Mouse (Mus musculus): ENCODE measurements around the gene Trub1. TPM values are rescaled to one million over a fixed set of nuclear protein-coding genes. Genes with fewer than 3 reads are reported as not detected.

The Trub1 gene
- polyA plus RNA-seq, 1 experiment from 2014 or later: 25.8 TPM

DNA sequence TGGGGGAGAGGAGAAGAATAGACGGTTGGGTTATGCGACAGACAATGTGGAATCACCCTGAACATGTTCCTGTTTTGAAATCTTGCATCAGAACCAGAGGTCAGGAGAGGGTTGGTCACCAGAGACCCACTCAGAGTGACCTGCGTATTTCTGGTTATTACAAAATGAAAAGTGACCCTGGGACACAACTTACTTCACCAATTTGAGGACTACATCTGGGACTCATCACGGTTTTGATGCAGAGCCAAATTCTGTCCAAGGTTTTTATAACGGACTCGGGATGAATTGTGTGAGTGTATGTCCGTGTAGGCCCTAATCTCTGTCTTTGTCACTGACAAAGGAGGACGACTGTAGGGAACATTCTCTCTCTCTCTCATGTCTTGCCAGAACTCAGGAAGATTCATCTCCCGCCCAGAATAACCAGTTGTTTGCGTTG lies 16.1 kb upstream of the Trub1 start:
- Histone ChIP-seq H3K27me3 (ENCODE audit: control insufficient read depth, insufficient read depth, low read length) (no peaks in the 10 kb centered on the region), H3K4me1 (ENCODE audit: control insufficient read depth, insufficient read depth, low read length) (peaks cover 5% of the 10 kb centered on the region; the same call in 1 of the 2 replicates), H3K9me3 (replicated peaks; ENCODE audit: control insufficient read depth, low read length) (no peaks in the 10 kb centered on the region), H3K36me3 (ENCODE audit: control insufficient read depth, insufficient read depth, low read length) (no peaks in the 10 kb centered on the region), H3K27ac (ENCODE audit: low read length) (0 out of 2 replicates have a peak overlapping the region, but pooled peaks have one; percentile 4), H3K4me2 (ENCODE audit: low read depth, low read length) (no peak overlapping the region), H3K4me3 (replicated peaks; ENCODE audit: low read length) (no peak overlapping the region), H3K9ac (ENCODE audit: low read length) (no peak overlapping the region)
- WGBS: 42% methylated on average over 10 of the region's 10 CpGs
- ATAC-seq (ENCODE audit: insufficient read depth, low FRiP score): peak; percentile 71; the same call in 1 of the 2 replicates

DNA sequence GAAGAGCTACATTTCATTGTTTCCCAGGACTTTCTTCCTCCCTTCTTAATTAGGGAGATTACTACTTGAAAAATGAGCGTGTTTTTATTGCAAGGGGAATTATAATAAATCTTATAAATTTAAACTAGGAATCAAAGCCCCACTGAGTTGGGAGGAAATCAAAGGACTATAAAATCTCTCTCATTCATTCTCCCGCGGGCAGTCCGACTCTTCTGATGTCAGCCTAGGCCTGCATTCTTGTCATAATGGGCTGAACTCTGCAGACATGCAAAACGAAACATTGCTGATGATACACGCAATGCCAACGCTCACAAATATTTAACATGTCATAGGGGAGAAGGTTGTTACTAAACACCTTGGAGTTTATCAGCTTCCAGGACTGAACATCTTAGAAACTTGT lies 15.7 kb upstream of the Trub1 start:
- no peak overlapping the region for H3K27ac ChIP-seq (ENCODE audit: low read length)
- WGBS: 36% methylated on average over 7 of the region's 7 CpGs
- H3K4me3 ChIP-seq (replicated peaks; ENCODE audit: low read length): no peak overlapping the region
- ATAC-seq (ENCODE audit: insufficient read depth, low FRiP score): peak; percentile 52; the same call in 1 of the 2 replicates
- H3K9me3 ChIP-seq (replicated peaks; ENCODE audit: control insufficient read depth, low read length): no peaks in the 10 kb centered on the region
- H3K36me3 ChIP-seq (ENCODE audit: control insufficient read depth, insufficient read depth, low read length): no peaks in the 10 kb centered on the region
- H3K27me3 ChIP-seq (ENCODE audit: control insufficient read depth, insufficient read depth, low read length): no peaks in the 10 kb centered on the region
- no peak overlapping the region for H3K4me2 ChIP-seq (ENCODE audit: low read depth, low read length)
- H3K9ac ChIP-seq (ENCODE audit: low read length): no peak overlapping the region
- peaks cover 8% of the 10 kb centered on the region; the same call in 1 of the 2 replicates for H3K4me1 ChIP-seq (ENCODE audit: control insufficient read depth, insufficient read depth, low read length)

DNA sequence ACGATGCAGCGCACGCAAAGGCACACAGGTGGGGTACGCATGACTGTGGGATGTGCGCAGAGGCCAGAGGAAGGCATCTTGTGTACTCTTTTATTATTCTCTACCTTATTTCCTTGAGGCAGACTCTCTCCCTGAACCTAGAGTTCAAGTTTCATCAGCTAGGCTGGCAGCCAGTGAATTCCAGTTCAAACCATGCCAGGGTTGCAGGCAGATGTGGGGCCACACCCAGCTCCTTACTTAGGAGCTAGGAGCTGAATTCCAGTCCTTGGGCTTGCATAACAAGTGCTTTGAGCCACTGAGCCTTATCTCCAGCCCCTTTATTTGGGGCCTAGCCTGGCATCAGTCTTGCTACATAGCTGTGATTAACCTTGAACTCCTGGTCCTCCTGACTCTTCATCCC lies 13.4 kb upstream of the Trub1 start:
- no peaks in the 10 kb centered on the region for H3K27me3 ChIP-seq (ENCODE audit: control insufficient read depth, insufficient read depth, low read length)

DNA sequence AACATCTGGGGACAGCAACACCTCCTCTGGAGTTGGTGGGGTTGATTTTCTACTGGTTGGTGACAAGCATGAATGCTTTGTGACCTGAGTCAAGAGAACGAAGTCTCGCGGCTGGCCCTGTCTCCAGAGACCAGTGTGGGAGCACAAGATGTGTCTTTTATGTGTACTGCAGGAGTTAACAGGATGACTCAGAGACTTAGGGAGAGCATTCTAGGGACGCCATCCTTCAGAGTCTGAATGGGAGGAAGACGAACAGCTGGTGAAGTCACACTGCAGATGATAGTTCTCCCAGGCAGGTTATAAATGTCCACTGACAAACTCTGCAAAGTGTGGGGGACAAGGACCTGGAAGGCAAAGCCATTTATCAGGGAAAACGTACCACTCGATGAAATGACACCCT lies 11.2 kb upstream of the Trub1 start:
- no peak overlapping the region for H3K4me2 ChIP-seq (ENCODE audit: low read depth, low read length)
- H3K27me3 ChIP-seq (ENCODE audit: control insufficient read depth, insufficient read depth, low read length): no peaks in the 10 kb centered on the region
- WGBS: 37% methylated on average over 7 of the region's 7 CpGs
- H3K9me3 ChIP-seq (replicated peaks; ENCODE audit: control insufficient read depth, low read length): no peaks in the 10 kb centered on the region
- no peak overlapping the region for H3K27ac ChIP-seq (ENCODE audit: low read length)
- peaks cover 20% of the 10 kb centered on the region for H3K4me1 ChIP-seq (ENCODE audit: control insufficient read depth, insufficient read depth, low read length)
- H3K9ac ChIP-seq (ENCODE audit: low read length): no peak overlapping the region
- H3K4me3 ChIP-seq (replicated peaks; ENCODE audit: low read length): no peak overlapping the region
- ATAC-seq (ENCODE audit: insufficient read depth, low FRiP score): no peak
- no peaks in the 10 kb centered on the region for H3K36me3 ChIP-seq (ENCODE audit: control insufficient read depth, insufficient read depth, low read length)

More for the DNA sequence above, 13.4 kb upstream of the Trub1 start:
- 93% methylated on average over 5 of the region's 5 CpGs for WGBS
- Histone ChIP-seq H3K4me2 (ENCODE audit: low read depth, low read length) (no peak overlapping the region), H3K4me1 (ENCODE audit: control insufficient read depth, insufficient read depth, low read length) (peaks cover 13% of the 10 kb centered on the region), H3K9me3 (replicated peaks; ENCODE audit: control insufficient read depth, low read length) (no peaks in the 10 kb centered on the region), H3K27ac (ENCODE audit: low read length) (no peak overlapping the region), H3K36me3 (ENCODE audit: control insufficient read depth, insufficient read depth, low read length) (no peaks in the 10 kb centered on the region), H3K4me3 (replicated peaks; ENCODE audit: low read length) (no peak overlapping the region), H3K9ac (ENCODE audit: low read length) (no peak overlapping the region)
- no peak for ATAC-seq (ENCODE audit: insufficient read depth, low FRiP score)

DNA sequence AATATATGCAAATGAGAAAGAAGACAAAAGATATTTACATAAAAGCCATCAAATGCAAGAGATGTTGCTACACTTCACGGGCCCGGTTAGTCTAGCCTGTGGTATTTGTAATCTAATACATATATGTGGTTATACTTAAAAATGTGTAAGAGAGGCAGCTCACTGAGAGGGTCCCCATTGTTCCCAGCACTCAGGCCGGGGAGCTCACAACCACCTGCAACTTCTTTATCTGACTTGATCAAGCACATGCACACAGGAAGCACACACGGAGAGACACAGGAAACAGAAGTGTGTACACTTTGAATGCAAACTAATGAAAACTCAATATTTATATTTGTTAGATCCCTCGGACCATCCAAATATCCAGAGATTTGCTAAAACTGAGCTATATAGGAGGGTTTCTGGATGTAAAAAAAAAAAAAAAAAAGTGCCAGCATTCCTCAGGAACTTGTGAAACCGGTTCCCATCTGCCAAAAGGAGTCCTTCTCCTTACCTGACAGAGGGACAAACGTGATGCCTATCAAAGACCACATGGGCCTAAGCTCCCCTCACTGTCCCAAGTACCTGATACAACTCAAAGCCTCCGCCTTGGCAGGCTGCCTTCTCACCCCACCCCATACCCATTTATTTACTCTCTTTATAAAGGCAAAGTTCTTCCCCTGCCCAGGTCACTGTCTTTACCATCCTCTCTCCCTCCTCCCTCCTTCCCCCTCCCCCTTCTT lies 9.6 kb upstream of the Trub1 start:
- Histone ChIP-seq H3K9ac (ENCODE audit: low read length) (no peak overlapping the region), H3K27me3 (ENCODE audit: control insufficient read depth, insufficient read depth, low read length) (no peaks in the 10 kb centered on the region), H3K4me3 (replicated peaks; ENCODE audit: low read length) (no peak overlapping the region), H3K9me3 (replicated peaks; ENCODE audit: control insufficient read depth, low read length) (no peaks in the 10 kb centered on the region), H3K4me1 (ENCODE audit: control insufficient read depth, insufficient read depth, low read length) (peaks cover 21% of the 10 kb centered on the region), H3K36me3 (ENCODE audit: control insufficient read depth, insufficient read depth, low read length) (no peaks in the 10 kb centered on the region), H3K27ac (ENCODE audit: low read length) (no peak overlapping the region), H3K4me2 (ENCODE audit: low read depth, low read length) (no peak overlapping the region)
- 39% methylated on average over 8 of the region's 8 CpGs for WGBS
- no peak; the same call in 1 of the 2 replicates for ATAC-seq (ENCODE audit: insufficient read depth, low FRiP score)

DNA sequence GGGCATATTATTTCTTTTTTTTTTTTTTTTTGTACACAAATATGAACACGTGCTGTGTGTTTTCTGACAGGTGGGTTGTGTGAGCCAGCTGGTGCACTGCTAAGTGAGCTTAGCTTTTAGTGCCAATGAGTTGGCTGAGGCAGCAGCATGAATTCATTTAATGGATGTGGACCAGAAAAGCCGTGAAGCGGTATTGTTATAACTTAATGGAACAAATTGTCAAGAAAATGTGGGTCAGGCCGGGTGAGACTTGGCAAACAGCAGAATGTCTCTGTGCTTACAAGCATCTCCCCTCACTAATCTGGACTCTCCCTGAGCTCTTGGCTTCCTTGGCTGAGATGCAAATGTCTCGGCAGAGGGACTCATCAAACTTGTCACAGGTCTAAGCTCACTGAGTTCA lies 7.7 kb upstream of the Trub1 start:
- ATAC-seq (ENCODE audit: insufficient read depth, low FRiP score): 0 out of 2 replicates have a peak, but pooled peaks have one; percentile 29
- Histone ChIP-seq H3K27me3 (ENCODE audit: control insufficient read depth, insufficient read depth, low read length) (no peaks in the 10 kb centered on the region), H3K27ac (ENCODE audit: low read length) (0 out of 2 replicates have a peak overlapping the region, but pooled peaks have one; percentile 0), H3K4me1 (ENCODE audit: control insufficient read depth, insufficient read depth, low read length) (peaks cover 21% of the 10 kb centered on the region), H3K9me3 (replicated peaks; ENCODE audit: control insufficient read depth, low read length) (no peaks in the 10 kb centered on the region), H3K36me3 (ENCODE audit: control insufficient read depth, insufficient read depth, low read length) (no peaks in the 10 kb centered on the region), H3K9ac (ENCODE audit: low read length) (no peak overlapping the region), H3K4me2 (ENCODE audit: low read depth, low read length) (no peak overlapping the region), H3K4me3 (replicated peaks; ENCODE audit: low read length) (no peak overlapping the region)
- WGBS: 33% methylated on average over 5 of the region's 5 CpGs

DNA sequence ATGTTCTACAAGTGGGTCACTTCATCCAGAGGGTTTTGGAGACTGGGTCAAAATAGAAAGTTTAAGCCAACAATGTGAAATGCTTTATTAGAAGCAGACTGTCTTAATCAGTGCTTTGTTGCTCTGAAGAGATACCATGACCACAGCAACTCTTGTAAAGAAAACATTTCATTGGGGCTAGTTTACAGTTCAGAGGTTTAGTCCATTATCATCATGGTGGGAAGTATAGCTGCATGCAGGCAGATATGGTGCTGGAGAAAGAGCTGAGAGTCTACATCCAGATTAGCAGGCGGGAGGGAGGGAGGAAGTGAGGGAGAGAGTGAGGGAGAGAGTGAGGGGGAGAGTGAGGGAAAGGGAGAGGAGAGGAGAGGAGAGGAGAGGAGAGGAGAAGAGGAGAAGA lies 1.9 kb upstream of the Trub1 start:
- Histone ChIP-seq H3K9me3 (replicated peaks; ENCODE audit: control insufficient read depth, low read length) (no peaks in the 10 kb centered on the region), H3K27ac (ENCODE audit: low read length) (no peak overlapping the region), H3K4me3 (replicated peaks; ENCODE audit: low read length) (no peak overlapping the region), H3K27me3 (ENCODE audit: control insufficient read depth, insufficient read depth, low read length) (no peaks in the 10 kb centered on the region), H3K36me3 (ENCODE audit: control insufficient read depth, insufficient read depth, low read length) (no peaks in the 10 kb centered on the region), H3K4me1 (ENCODE audit: control insufficient read depth, insufficient read depth, low read length) (peaks cover 19% of the 10 kb centered on the region), H3K4me2 (ENCODE audit: low read depth, low read length) (no peak overlapping the region), H3K9ac (ENCODE audit: low read length) (no peak overlapping the region)
- no peak for ATAC-seq (ENCODE audit: insufficient read depth, low FRiP score)
- 57% methylated on average over 1 of the region's 1 CpGs for WGBS

DNA sequence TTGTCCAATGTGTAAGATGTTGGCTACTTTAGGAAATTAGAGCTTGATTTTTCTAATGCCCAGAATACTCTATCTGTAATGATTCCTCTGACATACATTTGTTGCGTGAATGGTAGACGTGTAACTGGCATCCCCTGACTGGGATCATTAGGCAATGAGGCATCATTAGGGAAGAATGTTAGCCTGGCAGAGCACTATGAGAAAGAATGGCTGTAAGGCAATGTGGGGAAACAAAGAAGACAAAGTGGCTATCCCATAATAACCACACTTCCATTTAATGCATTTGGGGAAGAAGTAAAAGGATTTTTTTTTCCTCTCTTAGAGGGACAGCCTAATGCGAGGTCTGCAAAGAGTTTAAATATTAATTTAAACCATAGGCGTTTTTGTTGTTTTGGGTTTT lies 950 bp upstream of the Trub1 start:
- no peaks in the 10 kb centered on the region for H3K36me3 ChIP-seq (ENCODE audit: control insufficient read depth, insufficient read depth, low read length)
- WGBS: 84% methylated on average over 4 of the region's 4 CpGs

DNA sequence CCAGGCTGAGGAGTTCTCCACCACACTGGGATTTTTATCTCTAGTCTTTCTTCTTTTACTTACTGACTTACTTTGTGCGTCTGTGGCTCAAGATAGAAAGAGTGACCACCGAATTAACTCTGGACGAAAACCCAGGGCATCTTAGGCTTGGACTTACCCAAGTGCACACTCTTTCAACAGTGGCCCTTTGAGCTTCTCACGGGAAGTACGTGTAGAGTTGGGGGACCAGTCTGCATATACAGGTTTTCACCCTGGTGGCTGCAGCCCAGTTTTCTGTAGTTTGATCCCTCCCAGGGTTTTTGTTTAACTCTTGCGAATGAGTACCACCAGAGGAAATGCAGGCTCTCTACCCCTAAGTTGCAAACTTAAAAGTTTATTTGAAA lies 497 bp downstream of the Trub1 start:
- H3K27ac ChIP-seq (ENCODE audit: low read length): peak overlapping the region; percentile 62
- no peaks in the 10 kb centered on the region for H3K36me3 ChIP-seq (ENCODE audit: control insufficient read depth, insufficient read depth, low read length)
- H3K4me2 ChIP-seq (ENCODE audit: low read depth, low read length): peak overlapping the region; percentile 84
- H3K4me3 ChIP-seq (replicated peaks; ENCODE audit: low read length): peak overlapping the region; percentile 72
- H3K27me3 ChIP-seq (ENCODE audit: control insufficient read depth, insufficient read depth, low read length): no peaks in the 10 kb centered on the region
- WGBS: 5% methylated on average over 6 of the region's 6 CpGs
- H3K4me1 ChIP-seq (ENCODE audit: control insufficient read depth, insufficient read depth, low read length): peaks cover 12% of the 10 kb centered on the region
- H3K9ac ChIP-seq (ENCODE audit: low read length): peak overlapping the region; percentile 87
- no peak for ATAC-seq (ENCODE audit: insufficient read depth, low FRiP score)
- no peaks in the 10 kb centered on the region for H3K9me3 ChIP-seq (replicated peaks; ENCODE audit: control insufficient read depth, low read length)

More for the DNA sequence above, 950 bp upstream of the Trub1 start:
- Histone ChIP-seq H3K4me3 (replicated peaks; ENCODE audit: low read length) (no peak overlapping the region), H3K4me2 (ENCODE audit: low read depth, low read length) (no peak overlapping the region), H3K27ac (ENCODE audit: low read length) (no peak overlapping the region), H3K9ac (ENCODE audit: low read length) (no peak overlapping the region), H3K27me3 (ENCODE audit: control insufficient read depth, insufficient read depth, low read length) (no peaks in the 10 kb centered on the region), H3K4me1 (ENCODE audit: control insufficient read depth, insufficient read depth, low read length) (peaks cover 12% of the 10 kb centered on the region), H3K9me3 (replicated peaks; ENCODE audit: control insufficient read depth, low read length) (no peaks in the 10 kb centered on the region)
- no peak for ATAC-seq (ENCODE audit: insufficient read depth, low FRiP score)

Measured in stomach, embryonic 16.5 days (tissue).